Mouse (Mus musculus): ENCODE results near the gene Actg2.

Gene Actg2

DNA sequence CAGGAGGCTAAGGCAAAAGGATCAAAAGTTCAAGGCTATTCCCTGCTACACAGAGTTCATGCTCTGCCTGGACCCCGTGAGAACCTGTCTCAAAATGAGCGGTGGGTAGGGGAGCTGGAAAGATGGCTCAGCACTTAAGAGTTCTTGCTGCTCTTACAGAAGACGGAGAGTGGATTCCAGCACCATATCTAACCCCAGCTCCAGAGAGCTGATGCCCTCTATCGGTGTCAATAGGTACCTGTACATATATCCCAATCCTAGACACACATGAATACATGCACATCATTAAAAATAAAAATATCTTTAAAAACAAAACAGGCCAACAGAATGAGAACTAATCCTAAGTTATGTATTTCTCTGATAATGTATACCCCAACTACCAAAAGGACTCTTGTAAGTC is 57.8 kb downstream of the Actg2 start:
- DNase-seq, result no peak

DNA sequence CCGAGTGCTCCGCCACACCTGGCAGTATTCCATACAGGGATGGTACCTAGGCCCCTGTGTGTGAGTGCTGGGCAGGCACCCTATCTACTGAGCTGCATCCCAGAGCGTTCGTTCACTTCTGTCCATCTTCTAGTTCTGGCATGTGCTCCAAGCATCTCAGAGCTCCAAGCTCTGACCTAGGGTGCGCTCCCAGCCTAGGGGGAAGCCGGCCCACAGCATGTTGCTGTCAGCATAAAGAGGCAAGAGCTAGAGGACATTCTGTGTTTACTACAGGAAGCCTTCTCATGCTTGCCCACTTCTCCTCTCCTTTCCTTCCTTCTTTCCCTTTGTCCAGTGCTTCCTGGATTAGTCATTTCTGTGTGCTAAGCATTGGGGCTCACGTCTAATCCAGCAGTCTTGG is 60.6 kb downstream of the Actg2 start:
- no peak for DNase-seq

DNA sequence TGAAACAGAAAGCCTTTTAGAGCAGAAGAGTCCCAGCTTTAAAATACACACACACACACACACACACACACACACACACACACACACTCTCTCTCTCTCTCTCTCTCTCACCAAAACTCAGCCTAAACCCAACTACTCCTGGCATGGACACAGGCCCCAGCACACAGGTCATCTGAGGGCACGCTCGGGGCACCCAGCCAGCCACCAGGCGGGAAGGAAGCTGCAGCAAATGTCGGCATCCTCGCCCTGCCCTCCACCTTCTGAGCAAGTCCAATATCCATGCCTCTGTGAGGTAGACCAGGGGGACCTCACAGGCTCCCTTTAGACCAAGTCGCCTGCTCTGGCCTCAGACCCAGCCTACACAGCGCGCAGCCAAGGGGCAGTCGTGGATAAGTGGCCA is 62.8 kb downstream of the Actg2 start:
- peak; percentile 62 for DNase-seq

DNA sequence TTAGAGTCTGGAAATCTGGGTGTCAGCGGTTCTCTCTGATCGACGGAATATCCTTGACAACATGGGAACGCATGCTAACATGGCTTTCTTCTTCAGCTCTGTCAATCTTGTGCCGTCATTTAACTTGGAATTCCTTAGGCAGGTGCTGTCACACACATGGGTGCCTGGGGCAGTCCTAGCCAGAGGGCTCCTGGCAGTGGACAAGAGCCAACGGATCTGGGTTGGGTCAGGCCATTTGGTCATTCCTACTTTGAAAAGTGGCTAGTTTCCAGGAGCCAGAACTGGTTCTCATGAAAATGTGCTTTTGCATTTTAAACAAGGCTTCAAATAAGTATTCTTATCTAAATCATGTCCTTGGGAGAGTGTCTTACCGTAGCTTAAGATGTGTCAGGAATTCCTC is 64.3 kb downstream of the Actg2 start:
- DNase-seq, result no peak

GRCm38 (mm10) chr6:83464011-83464410 is 72.1 kb downstream of the Actg2 start:
- no peak for DNase-seq

Data from cerebellum, adult 11 months (tissue).